Mouse (Mus musculus) lung, adult 2 months (tissue): ENCODE measurements around the gene Mapk9.

Source experiments
- CTCF ChIP-seq: fragments of 200-500 bp; IDR thresholded peaks from 2 replicates; pipeline ENCODE4 v1.5.1; 2011; ENCODE audit warnings: mild to moderate bottlenecking, low read length, control low read depth; ENCODE audit not compliant: insufficient read depth
- POLR2A ChIP-seq: fragments of 200-500 bp; IDR thresholded peaks from 2 replicates; pipeline ENCODE4 v1.6.1; 2011; ENCODE audit warnings: low read depth, mild to moderate bottlenecking, control low read depth, low read length, borderline replicate concordance; ENCODE audit errors: extremely low read depth

DNA sequence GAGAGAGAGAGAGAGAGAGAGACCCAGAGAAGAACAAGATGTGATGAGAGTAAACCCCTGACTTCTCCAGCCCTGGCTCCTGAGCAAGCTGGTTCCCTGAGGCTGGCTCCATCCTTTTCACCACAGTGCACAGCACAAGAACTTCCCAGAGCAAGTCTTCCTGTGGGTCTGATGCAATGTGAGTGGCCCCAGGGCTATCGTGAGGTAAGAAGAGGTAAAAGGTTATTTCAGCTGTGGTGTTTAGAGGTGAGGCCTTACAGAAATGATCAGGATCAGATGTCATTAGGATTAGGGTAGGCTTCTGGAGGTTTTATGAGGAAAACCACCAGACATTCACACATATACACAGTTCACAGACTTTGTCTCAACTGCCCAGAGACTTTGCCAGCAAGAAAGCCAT, 4.7 kb upstream of the Mapk9 start:
- TF ChIP-seq CTCF: no peak
- TF ChIP-seq POLR2A: no peak
